Mouse (Mus musculus): ENCODE data around the gene Il12b.

Il12b gene

DNA sequence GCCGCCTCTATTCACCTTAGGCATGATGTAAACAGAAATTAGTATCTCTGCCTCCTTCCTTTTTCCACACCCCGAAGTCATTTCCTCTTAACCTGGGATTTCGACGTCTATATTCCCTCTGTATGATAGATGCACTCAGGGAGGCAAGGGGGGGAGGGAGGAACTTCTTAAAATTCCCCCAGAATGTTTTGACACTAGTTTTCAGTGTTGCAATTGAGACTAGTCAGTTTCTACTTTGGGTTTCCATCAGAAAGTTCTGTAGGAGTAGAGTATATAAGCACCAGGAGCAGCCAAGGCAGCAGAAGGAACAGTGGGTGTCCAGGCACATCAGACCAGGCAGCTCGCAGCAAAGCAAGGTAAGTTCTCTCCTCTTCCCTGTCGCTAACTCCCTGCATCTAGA lies at the start of gene Il12b:
Gene Il12b, plus strand, starts transcription at position 301 of the 400 bp plus-strand sequence.
- DNase-seq (ENCODE audit: low spot score), result no peak

DNA sequence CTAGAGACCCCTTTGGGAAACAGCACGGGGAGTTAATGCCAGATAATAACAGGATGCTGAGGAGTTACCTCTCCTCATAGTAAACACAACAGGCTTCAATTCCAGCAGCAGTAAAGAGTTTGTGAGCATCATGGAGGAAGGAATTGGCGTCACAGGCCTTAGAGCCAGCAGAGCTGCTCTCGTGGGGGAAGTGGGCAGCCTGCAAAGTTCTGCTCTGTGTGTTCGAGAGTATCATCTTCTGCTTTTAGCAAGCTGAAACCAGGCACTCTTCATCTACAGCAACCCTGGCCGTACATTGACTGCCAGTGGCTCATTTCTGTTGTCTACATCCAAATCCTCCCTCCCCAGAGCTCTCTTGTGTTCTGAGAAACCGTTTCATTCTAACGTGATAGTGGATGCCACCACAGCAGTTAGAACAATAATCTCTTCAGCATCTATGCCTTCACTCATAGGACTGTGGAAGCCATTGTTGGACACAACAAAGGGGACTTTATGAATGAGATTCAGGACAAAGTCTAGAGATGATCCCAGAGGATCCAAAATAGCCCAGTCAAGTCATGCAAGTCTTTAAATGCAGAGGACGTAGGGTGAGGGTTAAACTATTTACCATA lies 44.9 kb upstream of the Il12b start:
- DNase-seq (ENCODE audit: low spot score), result no peak

DNA sequence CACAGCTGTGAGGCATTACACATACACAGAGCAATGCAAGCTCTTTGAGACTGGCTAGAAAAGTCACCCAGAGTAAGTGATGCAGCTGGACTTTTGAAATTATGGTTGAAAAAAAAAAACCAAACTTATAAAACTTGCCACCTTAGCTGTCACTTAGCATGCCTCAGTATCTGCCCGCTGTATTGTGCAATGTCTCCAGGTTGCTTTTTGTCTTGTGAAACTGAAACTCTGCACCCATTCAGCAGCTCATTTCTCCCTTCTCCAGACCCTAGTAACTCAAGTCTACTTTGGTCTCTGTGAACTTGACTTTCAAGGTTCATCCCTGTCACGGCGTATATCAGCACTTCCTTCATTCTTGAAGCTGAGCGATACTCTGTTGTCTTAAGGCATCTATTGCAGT lies 43.7 kb upstream of the Il12b start:
- no peak for DNase-seq (ENCODE audit: low spot score)

- no peak for DNase-seq (ENCODE audit: low spot score)
Measured at GRCm38 (mm10) chr11:44364536-44364935, 35.3 kb upstream of the Il12b start.

DNA sequence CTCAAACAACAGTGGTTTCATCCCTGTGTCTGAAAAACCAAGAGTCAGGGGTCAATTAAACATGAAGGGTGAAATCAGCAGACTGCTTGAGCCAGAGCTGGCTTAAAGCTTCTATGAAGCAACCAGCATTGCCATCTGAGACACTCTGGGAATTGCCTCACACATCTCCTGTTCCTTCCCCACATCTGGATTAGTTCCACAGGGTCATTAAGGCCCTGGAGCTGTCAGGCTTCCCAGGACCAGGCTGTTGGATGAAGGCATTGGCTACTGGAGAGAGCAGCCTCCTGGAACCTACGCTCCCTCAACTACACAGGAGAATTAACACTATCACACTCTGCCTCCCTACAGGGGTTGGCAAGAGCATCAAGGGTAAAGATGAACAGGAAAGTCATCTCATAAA lies 32.2 kb upstream of the Il12b start:
- DNase-seq (ENCODE audit: low spot score), result no peak

DNA sequence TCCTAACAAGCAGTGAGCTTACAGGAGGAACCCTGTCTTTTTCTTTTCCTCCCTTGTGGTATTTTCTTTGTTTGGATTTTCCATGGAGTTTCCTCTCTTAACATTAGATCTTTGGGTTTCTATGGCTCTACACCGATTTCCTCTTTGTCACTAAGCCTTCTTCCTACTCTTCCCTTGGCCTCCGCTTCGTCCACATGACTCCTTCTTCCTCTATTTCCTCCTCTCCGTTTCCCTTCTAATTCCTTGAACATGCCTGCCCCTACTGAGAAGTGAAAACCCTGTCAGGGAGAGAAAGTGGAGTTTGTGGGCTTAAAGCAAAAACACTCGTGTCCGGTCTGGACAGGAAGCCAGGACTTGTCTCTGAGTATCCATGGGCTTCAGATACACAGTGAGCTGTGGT lies 27.0 kb upstream of the Il12b start:
- DNase-seq (ENCODE audit: low spot score), result no peak

DNA sequence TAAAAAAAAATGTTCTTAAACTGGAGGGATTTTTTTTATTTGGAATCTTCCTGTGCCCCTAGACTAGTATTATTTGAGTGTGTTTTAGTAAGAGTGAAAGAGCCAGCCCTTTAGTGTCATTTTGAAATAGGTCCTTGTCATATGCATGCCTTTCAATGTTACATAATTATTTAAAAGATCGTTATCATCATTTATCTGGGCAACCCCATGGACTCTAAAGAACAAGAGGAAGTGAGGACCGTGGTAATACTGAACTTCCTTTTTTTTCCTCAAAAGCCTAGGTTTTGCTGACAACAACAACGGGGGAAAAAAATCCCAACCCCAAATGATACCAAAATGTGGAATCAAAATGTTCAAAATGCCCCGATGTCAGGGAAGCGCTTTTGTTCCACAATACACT lies 22.0 kb upstream of the Il12b start:
- DNase-seq (ENCODE audit: low spot score), result no peak

GRCm38 (mm10) chr11:44380432-44381051 lies 19.3 kb upstream of the Il12b start:
- no peak for DNase-seq (ENCODE audit: low spot score)

DNA sequence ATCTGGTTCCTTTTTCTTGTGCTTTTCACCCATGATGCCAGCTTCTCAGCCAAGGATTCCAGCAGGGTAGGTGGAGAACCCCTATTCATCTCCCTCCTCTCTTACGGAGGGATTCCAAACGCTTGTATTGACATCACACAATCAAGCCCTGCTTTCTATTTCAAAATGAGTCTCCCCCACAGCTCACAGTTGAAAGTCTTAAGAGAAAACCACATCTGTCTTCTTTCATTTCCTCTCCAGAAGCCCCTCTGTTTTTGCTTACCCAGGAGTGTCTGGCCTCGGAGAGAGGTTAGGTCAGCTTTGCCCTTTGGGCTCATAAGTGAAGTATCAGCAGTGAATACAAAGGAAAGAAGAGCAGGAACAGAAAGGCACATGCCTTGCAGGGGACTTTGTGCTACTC lies 17.7 kb upstream of the Il12b start:
- no peak for DNase-seq (ENCODE audit: low spot score)

- DNase-seq (ENCODE audit: low spot score), result no peak
Measured at GRCm38 (mm10) chr11:44387031-44387430, 12.8 kb upstream of the Il12b start.

GRCm38 (mm10) chr11:44389993-44390701 lies 9.7 kb upstream of the Il12b start:
- no peak for DNase-seq (ENCODE audit: low spot score)

GRCm38 (mm10) chr11:44393101-44393810 lies 6.6 kb upstream of the Il12b start:
- no peak for DNase-seq (ENCODE audit: low spot score)

DNA sequence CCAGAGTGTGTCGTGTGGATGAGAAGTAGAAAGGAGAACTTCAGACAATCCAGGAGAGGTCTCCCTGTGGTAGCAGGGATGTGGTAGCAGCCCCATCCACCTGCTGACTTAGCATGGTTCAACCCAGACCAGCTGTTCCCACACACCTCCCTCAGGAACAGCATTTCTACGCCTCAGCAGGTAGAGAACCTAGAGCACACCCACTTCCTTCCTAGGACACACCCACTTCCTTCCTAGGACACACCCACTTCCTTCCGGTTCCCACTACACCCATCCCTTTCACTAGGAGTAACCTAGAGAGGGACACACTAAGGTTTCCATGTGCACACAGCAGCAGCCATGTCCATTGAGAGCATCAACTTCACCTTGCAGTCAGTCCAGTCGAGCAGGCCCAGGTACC lies 4.5 kb upstream of the Il12b start:
- DNase-seq (ENCODE audit: low spot score), result no peak

GRCm38 (mm10) chr11:44397551-44397950 lies 2.3 kb upstream of the Il12b start:
- no peak for DNase-seq (ENCODE audit: low spot score)

DNA sequence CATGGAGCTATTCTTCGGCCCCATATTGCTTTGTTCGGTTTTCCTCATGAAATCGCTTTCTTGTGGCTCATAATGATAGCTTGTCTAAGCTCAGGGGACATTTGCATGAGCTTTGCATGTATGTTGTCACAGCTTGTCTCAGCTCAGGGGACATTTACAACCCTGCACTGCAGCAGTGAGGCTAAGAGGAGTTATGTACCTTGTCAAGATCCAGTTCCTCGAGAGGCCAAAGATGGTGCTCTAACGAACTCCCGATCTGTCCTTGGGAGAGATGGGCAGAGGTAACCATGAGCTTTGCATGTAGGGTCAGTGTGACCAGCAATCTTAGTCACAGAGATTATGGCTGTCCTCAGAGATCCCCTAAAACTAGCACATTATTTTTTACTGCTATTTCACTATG lies 1.5 kb upstream of the Il12b start:
- DNase-seq (ENCODE audit: low spot score), result no peak

DNA sequence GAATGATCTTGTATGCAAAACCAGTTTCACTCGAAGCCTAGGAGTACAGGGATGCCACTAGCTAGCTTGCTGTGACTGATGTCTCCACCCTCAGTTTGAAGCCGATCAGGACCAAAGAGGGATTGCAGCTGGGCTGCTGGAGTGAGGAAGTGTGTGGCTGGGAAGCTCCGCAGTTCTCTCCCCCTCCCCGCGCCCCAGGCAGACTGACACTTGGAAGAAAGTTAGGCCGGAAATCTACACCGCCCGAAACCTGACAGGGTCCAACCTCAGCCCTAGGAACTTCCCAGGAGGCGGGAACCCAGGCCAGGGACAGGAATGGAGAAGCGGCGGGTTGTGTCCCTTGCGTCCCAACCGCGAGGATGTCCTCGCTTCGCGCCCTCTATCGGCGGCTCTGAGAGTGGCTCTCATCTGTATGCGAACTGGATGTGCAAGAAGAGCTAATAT lies 1.1 kb upstream of the Il12b start:
- DNase-seq (ENCODE audit: low spot score), result peak; percentile 50

DNA sequence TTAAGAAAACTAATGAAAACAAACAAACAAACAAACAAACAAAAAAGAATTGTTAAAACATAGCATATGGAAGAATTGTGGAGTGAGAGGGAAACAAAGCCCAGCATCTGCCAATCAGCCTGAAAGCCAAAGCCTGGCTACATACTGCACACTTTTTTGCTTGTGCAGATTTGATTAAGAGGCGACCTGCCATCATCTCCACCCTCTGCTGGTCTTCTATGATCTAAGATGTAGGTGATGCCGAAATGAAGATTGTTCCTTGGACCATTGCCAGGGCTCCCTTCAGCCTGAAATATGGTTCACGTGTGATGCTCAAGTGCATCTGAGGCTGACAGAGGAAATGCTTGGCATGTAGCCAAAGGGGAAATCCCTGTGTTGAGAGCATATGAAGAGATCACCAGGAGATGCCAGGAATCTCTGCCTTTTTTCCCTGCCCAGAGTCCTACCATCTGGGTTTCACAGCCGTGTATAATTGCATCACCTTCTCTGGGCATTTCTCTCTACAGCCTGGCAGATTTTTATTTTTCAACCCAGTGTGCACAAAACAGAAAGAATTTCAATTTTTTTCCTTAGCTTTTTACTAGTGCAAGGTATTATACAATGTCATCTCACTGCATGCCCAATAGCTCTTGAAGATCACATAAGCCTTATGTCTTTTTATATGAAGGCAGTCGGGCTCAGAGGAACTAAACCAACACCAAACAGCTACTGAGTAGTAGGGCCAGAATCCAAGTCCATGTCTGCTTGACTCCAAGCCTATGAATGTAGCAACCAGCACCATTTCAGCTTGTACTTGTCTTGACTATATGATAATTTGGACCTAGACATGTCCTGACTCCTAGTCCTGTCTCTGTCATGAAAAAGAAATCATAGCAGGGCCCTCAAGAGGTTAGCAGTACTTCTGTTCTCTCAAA lies 2.0 kb downstream of the Il12b start:
- no peak for DNase-seq (ENCODE audit: low spot score)

GRCm38 (mm10) chr11:44405113-44405512 lies 5.2 kb downstream of the Il12b start:
- DNase-seq (ENCODE audit: low spot score), result no peak

DNA sequence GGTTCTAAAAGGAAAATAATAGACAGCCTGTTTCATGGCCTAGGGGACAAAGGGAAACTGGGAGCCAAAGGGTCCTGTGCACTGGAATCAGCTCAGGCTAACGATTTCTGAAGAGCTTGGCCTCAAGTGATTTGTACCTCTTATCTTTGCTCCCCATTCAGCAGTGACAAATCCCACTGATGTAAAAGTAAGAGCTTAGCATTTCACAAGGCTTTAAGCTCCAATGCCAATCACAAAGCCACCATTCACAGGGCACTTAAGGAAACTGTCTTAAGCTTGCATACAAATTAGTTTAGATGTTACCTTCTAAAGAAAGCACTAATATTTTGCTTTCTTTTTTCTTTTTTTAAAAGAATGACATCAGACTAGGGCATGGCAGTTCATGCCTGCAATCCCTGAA lies 6.1 kb downstream of the Il12b start:
- no peak for DNase-seq (ENCODE audit: low spot score)

DNA sequence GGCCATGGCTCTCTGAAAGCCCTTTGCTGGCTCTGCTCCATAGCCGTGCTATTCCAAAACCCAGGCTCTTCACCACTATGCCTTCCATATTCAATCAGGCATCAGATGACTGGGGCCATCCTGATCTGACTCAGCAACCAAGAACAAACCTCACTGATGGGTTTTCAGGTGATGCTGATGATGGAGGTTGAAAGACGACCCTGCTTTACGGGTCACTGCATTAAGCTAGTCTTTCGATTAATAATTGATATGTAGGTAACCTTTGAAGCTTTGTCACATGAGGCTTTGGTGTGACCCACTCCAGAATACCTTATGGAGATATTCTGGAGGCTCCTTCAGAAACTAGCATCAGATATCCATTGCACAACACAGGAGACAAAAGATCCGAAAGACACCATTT lies 6.6 kb downstream of the Il12b start:
- DNase-seq (ENCODE audit: low spot score), result no peak

- no peak for DNase-seq (ENCODE audit: low spot score)
Measured at GRCm38 (mm10) chr11:44408626-44409025, 8.8 kb downstream of the Il12b start.

DNA sequence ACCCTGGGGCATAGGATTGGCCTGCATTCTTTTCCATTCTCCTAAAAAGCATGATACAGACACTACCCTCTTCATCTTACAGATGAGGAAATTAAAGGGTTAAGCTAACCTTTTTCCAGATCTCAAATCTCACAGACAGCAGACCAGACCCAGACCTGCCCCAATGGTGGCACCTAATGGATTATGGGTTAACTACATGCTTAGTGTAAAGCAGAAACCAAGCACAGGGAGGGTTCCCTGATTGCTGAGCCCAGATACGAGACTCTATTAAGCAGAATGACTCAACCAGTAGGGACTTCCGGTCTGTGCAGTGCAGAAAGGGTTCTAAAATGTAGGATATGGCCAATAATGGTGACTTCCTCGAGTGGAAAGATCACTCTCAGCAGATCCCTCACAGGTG lies 10.6 kb downstream of the Il12b start:
- DNase-seq (ENCODE audit: low spot score), result no peak

Data from ovary, postnatal 10 days (tissue).